Mouse (Mus musculus) gastrocnemius, postnatal 10 days (tissue): ENCODE data around the gene Lpgat1. TPM values are rescaled to one million over a fixed set of nuclear protein-coding genes. Genes with fewer than 3 reads are reported as not detected.

Source experiments
- DNase-seq: peaks from one replicate; pipeline ENCODE4 v3.0.0; 2021; ENCODE audit warnings: mixed read lengths
- long read RNA-seq, 2 experiments: library from polyadenylated mRNA; stranded (forward); transcript quantifications; one replicate each; pipeline ENCODE4 v2.0.0; 2021
- total RNA-seq, 2 experiments: library from RNA; stranded (reverse); gene quantifications; 2 replicates each; pipeline ENCODE4 v1.2.3; 2021

Lpgat1 gene
- 10 to 100 TPM; 23.7 to 29.4 TPM for total RNA-seq
- long read RNA-seq, experiment 1, full-length matches to known transcripts = 5 of 15 reads
- long read RNA-seq, experiment 1, partial matches to known transcripts = 0 of 15 reads
- long read RNA-seq, experiment 1, other reads (novel, unspliced or antisense) = 10 of 15 reads
- long read RNA-seq, experiment 2, full-length matches to known transcripts = 4 of 10 reads
- long read RNA-seq, experiment 2, partial matches to known transcripts = 0 of 10 reads
- long read RNA-seq, experiment 2, other reads (novel, unspliced or antisense) = 6 of 10 reads

DNA sequence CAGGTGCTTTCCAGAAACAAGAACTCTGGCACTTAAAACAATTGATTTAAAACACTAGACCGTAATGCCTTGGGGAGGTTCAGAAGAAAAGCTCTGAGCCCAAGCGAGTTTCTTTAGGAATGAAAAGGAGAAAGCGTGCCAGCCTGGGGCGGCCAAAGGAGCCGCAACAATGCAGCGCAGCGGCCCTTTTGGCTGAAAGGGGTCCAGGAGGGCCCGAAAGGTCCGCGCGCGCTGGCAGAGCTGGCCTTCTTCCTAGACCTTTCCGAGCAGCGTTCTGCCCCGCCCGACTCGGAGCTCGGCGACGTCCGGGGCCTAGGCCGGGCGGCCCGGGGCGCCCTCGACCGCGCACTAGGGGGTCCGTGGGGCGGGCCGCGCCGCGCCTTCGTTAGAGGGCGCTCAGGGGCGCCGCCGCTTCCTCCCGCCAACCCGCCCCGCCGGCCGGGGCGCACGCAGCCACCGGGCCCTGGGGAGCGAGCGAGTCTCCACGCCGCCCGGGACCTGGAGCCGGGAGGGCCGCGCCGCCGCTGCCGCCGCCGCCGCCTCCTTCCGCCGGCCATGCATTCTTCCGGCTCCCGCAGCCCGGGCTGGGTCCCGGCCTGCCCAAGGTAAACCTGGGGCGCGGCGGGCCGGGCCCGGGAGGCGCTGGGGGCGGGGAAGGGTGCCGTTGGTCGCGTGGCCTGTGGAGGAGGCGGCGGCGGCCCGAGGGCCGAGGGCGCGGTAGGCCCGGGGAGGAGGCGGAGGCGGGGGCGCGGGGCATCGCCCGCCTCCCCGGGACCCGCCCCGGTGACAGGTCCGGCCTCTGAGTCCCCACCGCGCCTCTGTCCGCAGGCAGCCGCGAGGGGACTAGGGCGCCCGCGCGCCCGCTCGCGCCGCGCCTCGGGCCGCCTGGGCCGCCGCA is at the start of gene Lpgat1:
Gene Lpgat1 (plus strand): TSS at position 234 of the 898 bp plus-strand sequence.
- DNase-seq = peak; percentile 75

DNA sequence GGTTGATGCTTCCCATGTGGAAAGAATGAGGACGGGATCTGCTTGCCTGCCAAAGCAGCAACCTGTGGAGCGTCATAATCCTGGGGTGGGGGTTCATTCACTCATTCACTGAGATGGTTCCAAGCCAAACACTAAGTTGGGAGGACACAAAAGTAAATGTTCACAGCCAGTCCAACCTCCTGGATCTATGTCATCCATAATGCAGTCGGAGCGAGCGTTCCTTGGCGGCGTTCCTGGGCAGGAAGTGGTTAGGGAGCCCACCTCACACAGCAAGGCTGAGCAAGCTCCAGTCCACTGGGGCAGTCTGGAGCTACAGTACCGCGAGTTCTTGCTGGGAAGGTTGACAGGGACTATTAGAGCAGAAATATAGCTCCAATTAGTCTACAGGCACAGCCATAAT is 49.6 kb upstream of the Lpgat1 start:
- no peak for DNase-seq

DNA sequence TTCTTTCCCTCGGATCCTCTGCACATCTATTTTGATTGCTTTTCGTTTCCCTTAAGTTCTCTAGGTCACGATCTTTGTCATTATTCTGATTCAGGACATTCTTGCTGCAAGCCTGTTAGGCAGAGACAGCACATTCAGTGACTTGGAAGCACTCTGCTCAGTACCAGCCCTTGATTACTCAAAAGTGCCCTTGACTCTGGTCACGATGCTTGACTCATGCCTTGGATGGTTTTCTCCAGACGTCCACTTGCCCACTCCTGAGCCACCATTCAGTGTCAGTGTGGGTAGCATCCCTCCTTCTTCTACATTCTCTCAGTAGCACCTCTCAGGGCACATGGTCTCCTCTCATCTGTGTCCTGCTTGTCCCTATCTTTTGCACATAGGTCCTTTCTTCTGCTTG is 43.6 kb upstream of the Lpgat1 start:
- no peak for DNase-seq

DNA sequence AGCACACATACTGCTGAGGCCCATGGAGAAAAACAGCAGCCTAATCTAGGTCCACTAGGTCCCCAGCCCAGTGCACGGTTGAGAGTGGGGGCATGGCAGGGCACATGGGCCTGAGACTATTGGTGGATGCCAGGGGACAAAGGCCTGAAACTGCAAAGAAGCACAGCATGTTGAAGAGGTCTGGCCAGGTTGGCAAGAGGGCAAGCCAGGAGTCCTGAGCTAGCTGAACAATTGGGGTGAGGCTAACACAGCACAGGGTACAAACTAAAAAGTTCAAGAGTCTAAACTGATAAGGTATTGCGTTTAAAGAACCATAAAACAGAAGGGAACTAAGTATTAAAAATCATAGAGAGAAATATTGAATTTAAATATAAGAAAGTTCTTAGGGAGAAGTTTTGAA is 36.0 kb upstream of the Lpgat1 start:
- DNase-seq = no peak

DNA sequence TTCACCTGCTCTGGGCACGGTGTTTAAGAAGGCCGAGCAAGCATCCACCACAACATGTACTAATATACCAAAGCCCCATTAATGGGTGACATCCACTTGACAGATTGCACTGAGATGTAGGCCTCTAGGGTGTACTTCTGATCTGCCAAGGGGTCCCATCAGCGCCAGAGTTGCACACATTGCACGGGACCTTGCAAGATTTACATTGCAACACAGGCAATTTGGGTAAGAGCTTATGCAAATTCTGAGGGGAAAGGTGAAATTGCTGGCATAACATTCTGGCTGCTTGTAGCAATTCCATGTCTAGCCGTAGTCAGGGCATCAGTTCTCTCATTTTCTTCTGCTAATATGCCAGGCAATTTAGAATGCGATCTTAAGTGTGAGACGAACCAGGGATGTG is 30.1 kb upstream of the Lpgat1 start:
- DNase-seq = no peak

DNA sequence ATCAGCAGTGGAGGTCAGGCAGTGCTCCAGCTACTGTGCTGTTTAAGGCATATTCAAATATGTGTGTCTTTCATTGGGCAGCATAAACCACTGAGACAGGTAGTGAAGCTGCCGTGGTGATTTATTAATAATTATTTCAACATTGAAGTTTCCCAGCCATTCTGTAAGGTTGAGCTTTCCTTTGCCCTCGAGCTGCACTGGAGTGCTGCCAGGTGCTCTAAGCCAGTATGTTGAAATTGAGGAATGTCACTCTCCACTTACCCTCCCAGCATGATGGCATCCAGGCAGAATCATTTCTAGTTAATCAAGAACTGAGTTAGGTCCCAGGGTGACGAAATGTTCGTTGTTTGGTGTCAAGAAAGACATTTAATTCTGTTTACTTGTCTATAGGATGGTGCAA is 24.4 kb upstream of the Lpgat1 start:
- no peak for DNase-seq

DNA sequence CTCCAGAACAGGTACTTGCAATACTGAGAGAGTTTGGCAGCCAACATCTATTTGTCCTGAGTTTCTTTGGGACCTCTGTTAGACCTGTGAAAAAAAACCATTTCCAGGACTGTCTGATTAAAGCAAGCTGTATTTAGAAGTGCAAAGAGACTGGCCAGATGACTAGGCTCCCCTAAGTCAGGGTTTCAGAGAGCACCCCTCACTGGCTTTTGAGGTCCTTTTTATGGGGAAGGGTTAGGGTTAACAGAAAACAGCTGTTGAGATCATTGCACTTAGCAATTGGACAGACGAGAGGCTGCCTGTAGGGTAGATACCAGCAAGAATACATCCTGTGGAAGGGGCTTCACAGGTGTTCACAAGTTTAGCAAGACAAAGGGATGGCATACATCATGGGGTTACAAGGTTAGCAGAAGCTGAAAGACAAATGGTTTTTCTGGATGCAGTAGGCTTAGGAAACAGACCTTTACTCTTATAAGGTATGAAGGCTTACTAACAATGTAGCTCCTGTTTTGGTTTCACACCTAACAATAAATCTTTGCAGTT is 19.3 kb upstream of the Lpgat1 start:
- DNase-seq = no peak

DNA sequence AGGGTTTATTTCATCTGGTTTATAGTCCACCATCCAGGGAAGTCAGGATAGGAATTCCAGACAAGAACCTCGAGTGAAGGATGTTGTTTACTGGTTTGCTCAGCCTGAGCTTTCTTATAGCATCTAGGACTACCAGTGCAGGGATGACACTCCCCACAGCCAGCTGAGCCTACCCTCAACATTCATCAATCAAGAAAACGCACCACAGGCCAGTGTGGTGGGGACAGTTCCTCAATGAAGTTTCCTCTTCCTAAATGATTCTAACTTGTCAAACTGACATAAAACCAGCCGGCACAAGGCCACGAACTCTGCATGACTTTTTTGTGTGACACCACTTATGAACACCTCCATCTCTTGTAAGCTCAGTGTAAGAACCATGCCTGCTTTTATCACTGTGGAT is 13.1 kb upstream of the Lpgat1 start:
- DNase-seq = no peak

DNA sequence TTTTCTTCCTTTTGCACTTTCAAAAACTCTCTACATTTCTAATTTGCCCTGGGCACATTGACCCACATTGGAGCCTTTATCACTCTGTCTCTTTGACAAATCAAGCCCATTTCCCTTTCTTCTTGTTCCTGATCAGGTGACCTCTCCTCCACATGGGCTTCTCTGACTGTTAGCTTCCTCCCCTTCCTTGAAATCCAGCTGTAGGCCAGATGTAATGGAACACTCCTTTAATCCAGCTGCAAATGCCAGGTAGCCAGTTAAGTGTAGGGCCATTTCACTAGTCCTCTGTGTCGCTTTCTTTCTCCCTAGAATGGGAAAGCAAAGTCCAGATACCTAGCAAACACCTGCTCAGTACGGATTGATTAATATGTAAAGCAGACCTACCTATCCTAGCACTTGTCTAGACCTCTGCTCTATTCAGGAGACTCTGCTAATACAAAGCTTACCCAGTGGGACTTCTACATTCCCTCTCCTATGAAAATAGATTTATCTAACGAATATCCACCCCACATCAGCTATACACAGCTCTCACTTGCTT is 11.0 kb upstream of the Lpgat1 start:
- no peak for DNase-seq

DNA sequence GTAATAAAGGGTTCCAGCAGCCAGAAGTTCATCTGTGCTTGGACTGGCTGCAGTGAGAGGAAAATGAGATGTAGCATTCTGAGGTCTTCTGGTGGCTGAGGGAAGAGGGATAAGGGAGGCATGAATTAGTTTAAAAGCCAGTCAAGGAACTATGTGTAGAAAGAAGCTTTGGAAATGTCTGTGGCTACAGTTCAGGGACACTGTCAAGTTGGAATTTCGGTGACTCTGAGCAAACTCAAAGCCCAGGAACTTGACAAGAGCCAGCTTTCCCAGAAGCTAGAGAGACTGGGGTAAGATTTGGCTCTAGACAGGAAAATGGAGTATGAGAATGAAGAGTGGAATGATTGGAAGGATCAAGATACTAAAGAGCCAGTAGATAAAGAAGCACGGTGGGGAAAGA is 7.8 kb upstream of the Lpgat1 start:
- no peak for DNase-seq

DNA sequence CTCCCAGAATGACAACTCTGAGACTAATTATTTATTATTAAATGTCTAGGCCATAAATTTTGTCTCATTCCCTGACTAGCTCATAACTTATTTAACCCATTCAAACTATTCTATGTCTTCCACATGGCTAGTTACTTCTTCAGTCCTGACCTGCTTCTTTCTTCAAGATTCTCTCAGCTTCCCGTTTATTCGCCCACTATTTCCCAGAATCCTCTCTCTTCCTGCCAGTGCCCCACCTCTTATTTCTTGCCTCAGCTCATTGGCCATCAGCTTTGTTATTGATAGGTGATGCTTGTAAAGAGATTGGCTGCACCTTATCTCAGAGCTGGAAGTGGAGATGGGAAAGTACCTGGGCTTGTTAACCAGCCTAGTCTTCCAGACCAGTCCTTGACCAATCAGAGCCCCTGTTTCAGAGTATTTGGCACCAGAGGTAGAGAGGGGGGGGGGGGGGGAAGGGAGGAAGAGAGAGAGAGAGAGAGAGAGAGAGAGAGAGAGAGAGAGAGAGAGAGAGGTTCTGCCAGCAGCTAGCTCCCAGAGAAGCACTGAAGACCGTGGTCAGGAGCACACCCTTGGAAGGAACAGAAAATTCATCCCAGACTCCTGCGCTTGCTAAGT is 5.3 kb upstream of the Lpgat1 start:
- DNase-seq = no peak

DNA sequence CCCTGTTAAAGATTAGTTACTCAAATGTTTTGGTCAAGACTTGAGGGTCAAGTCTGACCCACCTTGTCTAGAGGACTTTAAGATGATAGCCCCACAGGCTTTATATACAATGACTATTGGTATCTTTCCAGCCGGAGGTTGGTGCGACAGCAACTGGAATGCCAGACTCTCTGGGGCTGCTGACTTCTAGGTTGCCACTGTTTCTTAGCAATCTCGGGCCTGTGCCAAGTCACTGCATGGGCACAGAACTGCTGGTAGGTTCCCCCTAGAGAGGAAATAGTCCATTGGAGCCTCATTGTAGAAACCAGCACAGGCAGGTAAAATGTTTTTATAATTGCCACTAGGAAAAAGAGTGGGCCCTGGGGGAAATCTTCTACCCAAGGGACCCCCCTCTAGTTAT is 3.8 kb upstream of the Lpgat1 start:
- DNase-seq = no peak

DNA sequence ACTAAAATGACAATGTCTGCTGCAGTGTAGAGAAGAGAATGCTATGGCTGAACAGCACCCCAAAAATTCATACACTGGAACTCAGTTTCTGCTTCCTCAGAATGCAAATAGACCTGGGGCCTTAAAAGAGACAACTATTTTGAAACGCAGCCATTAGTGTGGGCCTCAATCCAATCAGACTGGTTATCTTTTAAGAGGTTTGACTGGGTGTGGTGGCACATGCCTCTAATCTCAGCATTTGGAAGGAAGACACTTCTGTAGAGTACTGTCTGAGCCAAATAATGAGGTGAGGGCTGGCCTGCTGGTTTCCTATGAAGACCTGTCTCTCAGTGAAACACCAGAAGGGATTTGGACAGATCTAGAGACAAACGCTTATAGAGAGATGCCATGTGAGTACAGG is 2.5 kb upstream of the Lpgat1 start:
- DNase-seq = no peak

DNA sequence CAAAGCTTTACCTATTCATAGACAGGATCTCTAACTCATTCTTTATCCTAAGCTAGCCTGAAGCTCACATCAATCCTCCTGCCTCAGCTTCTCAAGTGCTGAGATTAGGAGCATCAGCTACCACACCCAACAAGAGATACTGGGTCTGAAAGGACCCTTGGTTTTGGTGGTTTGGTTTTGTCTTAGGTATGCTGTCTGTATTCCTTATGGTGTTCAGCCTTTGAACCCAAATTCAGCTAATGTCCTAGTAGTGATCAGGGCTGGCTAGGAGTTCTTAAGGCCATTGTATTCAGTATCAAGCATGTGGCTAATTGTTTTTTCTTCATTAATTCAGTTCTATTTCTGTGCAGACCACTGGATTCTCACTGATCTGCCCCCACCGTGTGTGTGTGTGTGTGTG is 493 bp upstream of the Lpgat1 start:
- DNase-seq = no peak

DNA sequence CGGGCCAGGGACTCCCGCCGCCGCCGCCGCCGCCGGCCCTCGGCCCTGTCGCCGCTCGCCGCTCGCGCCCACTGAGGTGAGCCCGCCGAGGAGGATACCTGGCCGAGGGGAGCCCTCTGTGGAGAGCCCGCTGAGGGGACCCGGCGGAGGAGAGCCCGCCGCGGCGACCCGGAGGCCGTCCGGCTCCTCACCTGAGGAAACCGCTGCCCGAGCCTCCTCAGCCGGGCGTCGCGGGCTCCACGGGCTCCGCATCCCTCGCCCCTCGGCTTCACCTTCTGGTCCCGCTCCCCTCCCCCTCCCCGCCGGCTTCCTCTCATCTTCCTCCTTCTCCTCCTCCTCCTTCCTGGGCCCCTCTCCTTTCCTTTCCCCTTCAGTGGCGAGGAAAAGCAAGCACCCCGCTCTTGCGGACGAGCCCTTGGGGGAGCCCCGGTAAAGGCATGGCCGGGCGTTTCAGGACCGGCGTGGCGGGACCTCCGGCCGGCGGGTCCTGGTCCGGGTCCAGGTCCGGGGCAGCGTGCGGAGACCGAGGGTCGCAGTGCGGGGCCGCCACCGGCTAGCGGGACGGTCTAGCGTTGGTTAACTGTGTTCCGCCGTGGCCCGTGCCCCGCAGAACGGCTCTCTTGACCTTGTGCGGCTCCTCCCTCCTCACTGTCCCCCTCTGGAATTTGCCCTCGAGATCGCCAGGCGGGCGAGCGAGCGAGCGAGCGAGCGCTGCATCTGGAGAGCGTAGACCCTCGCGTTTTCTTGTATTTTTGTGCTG is 1.1 kb downstream of the Lpgat1 start:
- DNase-seq = peak; percentile 43

DNA sequence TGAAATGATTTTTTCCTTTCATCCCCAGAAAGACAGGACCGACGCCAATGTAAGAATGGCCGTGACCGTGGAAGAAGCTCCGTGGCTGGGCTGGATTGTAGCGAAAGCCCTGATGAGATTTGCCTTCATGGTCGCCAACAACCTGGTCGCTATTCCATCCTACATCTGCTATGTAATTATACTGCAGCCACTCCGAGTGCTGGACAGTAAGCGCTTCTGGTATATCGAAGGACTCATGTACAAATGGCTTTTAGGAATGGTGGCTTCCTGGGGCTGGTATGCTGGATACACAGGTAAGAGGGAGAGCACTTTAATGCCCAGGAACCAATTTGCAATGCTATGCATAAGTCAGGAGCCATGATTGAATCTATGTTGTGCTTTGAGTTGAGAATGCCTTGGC is 1.7 kb downstream of the Lpgat1 start:
- DNase-seq = no peak

DNA sequence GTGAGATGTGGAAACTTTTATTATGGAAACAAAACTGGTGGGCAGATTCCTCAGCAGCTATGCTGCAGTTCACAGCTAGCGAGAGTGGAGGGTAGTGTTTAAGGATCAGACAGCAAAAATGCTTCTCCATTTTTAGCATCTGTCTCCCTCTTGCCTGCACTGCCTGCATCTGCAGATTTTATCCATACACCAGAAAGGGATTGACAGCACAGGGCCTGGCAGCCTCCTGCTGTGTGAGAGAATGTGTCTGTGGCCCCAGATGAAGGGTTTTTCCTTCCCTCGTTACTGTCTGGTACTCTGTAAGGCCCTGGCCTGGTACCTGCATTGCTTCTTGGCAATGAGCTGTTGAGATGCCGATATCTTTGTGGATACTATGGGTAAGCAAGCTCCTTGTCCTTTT is 2.8 kb downstream of the Lpgat1 start:
- DNase-seq = no peak

DNA sequence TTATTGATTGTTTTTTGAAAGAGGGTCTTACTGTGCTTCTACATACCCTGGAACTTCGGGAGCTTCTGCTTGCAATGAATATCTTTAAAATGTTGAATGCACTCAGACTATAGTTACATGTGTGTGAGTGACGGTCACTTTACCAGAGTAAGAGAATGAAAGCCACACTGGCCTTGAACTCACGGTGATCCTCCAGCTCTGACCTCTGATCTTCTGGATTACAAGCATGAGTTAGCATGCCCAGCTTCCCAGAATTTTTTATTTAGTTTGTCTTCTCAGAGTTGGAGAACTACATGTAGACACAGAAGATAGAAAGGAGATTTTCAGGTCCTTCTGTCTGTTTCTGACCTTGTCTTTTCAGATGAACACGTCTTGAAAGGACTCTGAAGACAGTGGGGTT is 5.1 kb downstream of the Lpgat1 start:
- DNase-seq = no peak

DNA sequence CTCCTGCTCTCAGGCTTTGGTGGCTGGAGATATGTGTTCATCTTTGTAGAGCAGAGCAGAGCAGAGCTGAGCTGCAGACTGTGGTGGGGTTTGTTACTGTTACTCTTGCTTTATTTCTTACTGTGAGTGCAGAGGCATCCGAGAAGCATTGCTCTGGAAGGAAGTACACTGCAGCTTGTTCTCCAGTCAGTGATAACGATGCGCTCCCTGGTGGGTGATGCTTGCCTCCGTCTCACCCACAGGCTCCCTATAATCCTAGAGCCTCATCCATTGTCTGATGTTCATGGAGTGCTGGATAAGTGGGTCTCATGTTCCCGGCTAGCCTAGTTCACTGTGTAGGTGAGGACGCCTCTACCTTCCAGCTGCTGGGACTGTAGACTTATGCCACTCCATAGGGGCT is 6.0 kb downstream of the Lpgat1 start:
- DNase-seq = no peak

DNA sequence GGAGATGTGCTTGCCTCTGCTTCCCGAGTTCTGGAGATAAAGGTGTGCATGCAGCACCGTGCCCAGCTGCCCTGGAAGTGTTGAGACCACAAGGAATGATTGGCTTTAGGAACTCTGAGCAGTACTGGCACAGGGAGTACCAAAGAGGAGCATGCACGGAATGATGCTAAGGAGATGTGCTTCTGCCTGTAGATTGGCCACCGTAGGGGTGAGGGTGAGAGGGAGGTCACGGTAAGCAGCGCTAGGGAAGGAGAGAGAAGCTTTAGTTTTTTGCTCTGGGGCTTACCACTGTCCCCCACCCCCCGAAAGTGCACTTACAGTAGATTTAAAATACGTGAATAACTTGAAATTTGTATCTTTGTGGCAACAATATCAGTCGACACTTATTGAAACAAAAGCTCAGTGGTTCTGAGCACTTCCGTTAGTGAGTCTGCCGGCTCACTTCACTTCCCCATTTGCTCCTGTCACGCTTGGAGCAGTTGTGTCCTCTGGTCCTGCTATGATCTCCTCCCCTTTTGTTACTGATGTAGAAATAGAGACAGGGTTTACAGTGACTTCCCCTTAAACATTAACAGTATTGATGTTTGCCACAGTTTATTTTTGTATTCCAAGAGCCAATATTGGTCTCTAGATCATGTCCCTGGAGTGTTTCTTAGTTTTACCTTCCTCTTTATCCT is 6.9 kb downstream of the Lpgat1 start:
- no peak for DNase-seq

DNA sequence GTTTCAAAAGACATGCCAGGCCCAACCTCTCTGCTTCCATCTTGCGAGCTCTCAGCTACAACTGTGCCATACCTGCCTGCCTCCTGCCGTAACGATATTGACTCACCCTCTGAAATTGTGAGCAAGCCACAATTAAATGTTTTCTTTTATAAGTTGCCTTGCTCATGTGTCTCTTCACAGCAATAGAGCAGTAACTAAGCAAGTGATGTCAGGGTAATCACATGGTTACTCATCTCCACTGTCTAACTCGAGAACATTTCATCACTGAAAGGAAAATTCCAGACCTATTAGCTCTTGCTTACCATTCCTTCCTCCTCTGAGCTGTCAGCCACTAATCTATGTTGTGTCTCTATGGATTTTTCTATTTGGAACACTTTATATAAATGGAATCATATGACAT is 15.0 kb downstream of the Lpgat1 start:
- DNase-seq = no peak

DNA sequence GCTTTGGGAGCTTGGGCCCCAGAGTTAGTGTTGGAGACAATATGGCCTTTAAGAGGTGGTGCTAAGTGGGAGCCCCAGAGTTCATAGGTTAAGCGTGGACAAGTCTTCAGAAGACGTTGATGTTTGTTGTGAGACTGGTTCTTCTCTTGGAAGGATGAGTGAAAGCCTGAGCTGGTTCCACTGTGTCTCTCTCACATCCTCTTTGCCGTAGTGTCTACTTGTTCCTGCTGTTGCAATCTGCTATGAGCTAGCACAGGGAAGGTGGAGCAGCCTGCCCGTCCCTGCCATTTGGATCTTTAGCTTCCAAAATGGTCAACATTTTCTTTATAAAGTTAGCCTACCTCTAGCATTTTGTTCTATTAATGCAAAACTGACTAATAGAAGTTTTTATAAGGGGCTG is 16.2 kb downstream of the Lpgat1 start:
- DNase-seq = no peak
